Mouse (Mus musculus) heart, adult 8-10 months (tissue): ENCODE measurements around the gene Ephb4. TPM values are rescaled to one million over a fixed set of nuclear protein-coding genes. Genes with fewer than 3 reads are reported as not detected.
A peak's percentile ranks its signal among the peaks of the same experiment; 100 is the strongest.

ENCODE experiments used
- DNase-seq: peaks from one replicate; pipeline ENCODE4 v3.0.0; 2022; ENCODE audit warnings: low spot score
- total RNA-seq, 4 experiments: library from RNA; stranded (reverse); gene quantifications; 2 replicates each; pipeline ENCODE4 v1.2.4; 2022

The Ephb4 gene
- total RNA-seq, 4 experiments from 2014 or later, result 43.7 to 47.3 (median 46.3) TPM

DNA sequence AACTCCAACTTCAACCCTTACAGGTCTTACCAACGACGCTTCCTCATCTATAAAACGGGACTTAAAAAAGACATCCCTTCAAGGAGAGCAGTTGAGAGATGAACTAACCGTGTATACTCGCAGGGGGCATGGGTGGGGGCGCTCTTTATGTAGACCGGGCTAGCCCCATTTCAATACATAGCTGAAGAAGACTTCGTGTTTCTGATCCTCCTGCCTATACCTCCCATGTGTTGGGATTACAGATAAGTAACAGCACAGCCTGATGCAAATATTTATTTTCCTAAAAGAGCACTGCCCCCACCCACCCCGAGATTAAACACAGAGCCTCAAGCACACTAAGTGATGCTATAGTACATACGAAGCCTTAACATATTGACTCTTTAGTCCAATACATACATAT lies 15.6 kb upstream of the Ephb4 start:
- DNase-seq, result no peak

GRCm38 (mm10) chr5:137335066-137335465 lies 14.8 kb upstream of the Ephb4 start:
- no peak for DNase-seq

GRCm38 (mm10) chr5:137337190-137337589 lies 12.7 kb upstream of the Ephb4 start:
- no peak for DNase-seq

DNA sequence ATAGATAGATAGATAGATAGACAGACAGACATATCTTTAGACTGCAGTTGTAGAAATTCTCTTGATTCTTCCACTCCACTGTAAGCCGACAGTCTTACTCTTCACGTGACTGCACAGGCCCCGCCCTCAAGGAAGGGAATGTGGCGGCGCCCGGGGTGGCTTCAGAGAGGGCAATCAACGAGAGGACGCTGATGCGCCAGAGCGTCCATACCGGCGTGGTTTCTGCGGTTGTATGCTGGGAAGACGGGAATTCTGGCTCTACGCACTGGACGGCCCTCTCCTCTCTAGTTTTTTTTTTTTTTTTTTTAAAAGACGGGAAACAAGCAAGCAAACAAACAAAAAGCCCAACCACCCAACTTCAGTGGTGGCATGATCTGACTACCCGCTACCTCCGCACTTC lies 11.7 kb upstream of the Ephb4 start:
- DNase-seq, result peak; percentile 90

DNA sequence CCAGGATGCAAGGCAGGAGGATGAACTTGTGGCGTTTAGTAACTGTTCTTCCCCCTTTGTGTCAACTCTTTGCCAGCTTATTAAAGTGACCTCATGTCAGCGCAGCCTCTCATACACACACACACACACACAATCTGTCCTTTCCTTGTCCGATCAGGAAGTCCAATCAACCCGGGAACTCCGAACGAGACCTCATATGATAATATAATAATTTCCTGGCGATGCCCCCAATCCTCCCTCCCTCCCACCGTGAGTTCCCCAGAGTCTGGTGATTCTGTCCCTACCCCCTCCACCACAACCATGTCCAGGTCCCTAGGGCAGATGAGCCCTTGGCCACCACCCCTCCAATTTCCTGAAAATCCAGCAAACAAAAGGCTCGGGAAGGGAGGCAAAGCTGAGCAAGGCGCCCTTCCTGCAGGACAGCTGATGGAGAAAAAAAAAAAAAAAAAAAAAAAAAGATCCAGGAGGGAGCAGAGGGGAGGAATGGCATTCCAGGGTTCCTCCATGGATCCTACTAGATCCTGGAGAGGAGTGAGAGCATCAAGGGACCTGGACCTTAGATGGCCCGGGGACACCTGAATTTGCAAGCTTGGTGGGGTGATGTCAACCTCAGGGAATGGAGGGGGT lies 11.1 kb upstream of the Ephb4 start:
- peak; percentile 83 for DNase-seq

DNA sequence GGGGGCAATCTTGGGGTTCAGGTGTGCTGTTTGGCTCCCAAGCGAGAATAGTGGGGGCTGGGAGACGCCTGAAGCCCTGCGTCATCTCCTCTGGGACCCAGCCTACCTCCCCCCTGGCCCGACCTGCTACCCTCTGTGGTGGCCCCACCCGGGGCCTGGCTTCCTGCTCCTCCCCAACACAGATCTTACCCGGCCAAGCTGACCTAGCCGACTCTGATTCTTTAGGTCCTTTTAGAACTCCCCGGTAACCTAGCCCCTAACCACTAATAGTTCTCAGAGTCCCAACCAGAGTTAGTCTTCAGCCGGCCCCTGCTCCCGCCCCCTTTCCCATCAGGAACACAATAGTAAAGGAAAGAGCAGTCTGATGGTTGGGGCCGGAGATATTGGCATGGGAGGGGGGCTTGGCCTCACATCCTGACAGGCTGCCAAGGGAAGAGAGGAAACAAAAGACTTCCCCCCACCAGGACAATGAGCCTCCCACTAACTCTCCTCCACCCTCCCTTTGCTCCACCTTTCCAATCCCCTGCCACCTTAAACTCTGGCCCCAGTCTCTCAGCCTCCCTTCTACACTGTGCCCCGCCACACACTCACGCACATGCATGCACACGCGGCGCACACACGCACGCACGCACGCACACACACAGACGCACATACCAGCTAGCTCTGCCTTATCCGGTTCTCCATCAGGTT lies 10.5 kb upstream of the Ephb4 start:
- peak; percentile 78 for DNase-seq

GRCm38 (mm10) chr5:137340222-137340621 lies 9.7 kb upstream of the Ephb4 start:
- no peak for DNase-seq

DNA sequence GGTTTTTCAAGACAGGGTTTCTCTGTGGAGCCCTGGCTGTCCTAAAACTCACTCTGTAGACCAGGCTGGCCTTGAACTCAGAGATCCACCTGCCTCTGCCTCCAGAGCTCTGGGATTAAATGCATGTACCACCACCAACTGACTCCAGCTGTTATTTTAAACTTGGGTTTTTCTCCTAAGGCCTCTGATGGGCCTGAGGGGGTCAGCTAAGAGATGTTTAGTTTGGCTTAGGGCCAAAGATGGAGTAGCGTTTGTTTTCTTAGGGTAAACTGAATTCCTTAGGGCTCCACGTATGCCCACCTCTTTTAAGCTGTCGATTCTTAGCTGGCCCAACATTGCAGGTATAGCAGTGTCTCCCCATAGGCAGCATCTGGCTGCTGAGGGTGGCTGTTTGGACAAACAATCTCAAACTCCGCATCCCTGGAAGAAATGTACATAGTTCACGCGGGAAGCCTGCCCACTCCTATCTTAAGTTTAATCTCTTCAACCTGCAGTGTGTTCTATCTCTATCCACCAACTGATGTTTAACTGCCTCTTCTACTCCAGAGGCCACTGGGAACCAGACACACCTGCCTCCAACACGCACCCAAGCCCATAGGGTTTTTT lies 7.4 kb upstream of the Ephb4 start:
- no peak for DNase-seq

DNA sequence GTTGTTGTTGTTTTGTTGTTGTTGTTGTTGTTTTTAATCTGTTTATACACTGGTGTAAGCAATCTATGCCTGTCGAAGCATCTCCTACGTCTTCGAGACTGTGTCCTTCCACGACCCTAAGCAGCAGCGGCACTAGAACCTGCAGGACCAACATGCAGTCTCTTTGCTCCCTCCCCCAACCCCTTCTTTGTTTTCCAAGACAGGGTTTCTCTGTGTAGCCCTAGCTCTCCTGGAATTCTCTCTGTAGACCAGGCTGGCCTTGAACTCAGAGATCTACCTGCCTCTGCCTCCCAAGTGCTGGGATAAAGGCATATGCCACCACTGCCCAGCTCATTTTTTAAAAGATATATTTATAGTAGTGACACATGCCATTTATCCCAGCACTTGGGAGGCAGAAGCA lies 6.5 kb upstream of the Ephb4 start:
- no peak for DNase-seq

GRCm38 (mm10) chr5:137343869-137344268 lies 6.0 kb upstream of the Ephb4 start:
- DNase-seq, result no peak

DNA sequence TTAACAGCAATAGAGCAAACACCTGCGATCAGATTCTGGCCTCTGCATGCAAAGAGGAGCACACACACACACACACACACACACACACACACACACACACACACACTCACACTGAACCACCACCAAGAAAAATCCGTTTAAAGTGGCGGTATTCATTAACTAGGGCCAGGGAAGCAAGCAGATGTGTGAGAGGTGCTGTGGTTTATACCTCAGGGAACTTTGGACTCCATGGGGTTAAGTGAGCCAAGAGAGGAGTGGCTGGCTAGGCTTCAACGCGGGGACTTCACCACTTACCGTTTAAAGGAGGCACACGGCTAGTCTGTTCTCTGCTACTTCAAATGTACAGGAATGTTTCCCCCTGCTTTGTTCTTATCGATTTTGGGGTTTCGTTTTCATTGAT lies 4.1 kb upstream of the Ephb4 start:
- no peak for DNase-seq

DNA sequence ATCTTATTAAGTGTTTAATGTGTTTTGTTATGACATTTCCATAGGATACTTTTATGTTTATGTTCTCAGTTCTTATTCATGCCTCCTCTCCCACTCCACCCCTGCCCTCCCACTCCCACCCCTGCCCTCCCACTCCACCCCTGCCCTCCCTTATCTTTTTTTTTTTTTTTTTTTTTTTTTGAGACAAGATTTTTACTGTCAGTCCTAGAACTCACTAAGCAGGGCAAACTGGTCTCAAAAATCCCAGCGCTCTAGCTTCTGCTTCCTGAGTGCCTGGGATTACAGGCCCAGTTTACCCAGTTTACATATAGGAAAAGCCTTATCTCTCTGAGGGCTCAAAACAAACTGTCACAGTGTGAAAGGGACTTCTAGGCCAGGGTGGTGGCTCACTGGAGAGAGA lies 3.5 kb upstream of the Ephb4 start:
- DNase-seq, result no peak

GRCm38 (mm10) chr5:137346983-137347382 lies 2.9 kb upstream of the Ephb4 start:
- DNase-seq, result no peak

GRCm38 (mm10) chr5:137347856-137348255 lies 2.1 kb upstream of the Ephb4 start:
- DNase-seq, result no peak

DNA sequence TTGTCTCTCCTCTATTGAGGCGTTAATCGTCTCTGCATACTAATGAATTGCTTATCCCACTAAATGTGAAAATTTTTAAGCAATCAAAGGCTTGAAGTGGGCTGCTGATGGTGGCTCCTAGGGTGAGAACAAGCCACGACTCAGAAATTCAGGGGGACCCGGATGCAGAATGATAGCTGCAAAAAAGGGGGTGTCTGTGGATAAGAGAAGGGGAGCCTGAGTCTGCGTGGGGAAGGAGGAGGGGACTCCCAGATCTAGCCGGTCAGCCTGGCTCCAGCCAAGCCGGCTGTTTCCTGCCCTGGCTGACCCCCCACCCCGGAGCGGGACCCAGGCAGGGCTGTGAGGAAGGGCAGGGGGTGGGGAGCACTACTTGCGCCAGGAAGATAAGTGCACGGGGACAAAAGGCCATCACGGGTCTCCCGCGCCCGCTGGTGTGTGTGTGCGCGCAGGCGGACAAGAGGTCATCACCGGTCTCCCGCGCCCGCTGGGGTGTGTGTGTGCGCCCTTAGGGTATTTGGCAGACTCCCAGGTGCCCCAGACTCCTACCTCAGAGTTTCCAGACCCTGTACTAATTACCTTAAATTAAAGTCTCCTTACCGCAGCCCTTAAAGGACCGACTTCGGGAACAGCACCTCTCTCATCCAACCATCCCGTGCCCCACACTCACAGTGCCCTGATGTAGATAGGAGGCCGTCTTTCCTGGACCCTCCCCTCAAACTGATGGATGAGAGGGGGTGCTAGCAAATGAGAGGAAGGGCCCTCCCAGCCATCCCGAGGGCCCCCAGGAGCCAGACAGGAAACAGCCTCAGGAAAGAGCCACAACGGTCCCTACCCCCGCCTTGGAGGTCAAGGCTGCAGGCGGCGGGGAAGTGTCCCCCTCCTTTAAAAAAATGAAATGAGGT lies 1.2 kb upstream of the Ephb4 start:
- DNase-seq, result peak; percentile 85

GRCm38 (mm10) chr5:137350205-137351057 lies 522 bp downstream of the Ephb4 start:
- no peak for DNase-seq

DNA sequence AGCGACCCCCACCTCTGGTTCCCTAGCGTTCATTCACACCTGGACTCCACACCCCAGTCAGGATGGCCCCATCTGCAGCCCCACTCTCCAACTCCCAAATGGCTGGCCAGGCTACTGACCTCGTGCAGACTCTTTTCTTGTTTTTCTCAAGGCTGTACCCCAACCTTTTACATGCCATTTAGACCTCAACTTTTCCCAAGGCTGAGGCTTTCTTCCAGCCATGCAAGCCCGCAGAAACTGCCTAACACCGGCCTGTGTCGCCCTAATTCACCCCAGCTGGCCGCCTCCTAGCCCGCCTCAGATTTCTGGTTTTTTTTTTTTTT lies 1.1 kb downstream of the Ephb4 start:
- DNase-seq, result no peak

DNA sequence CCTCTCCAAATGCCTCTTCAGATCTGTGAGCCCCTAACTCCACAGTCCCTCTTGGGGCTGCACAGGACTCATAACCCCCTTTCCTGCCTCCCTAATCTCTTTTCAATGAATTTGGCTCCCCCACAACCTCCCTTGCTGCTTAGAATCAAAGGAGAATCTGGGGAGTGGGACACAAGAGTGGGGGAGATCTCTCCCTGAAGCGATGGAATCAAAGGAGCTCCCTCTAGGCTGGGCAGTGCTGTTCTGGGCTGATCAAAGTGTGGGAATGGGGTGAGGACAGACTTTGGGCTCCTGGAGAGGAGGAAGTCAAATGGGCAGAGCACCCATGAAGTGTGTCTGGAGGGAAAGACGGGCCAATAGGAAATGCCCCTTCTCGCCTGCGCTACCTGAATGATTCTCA lies 1.5 kb downstream of the Ephb4 start:
- no peak for DNase-seq

DNA sequence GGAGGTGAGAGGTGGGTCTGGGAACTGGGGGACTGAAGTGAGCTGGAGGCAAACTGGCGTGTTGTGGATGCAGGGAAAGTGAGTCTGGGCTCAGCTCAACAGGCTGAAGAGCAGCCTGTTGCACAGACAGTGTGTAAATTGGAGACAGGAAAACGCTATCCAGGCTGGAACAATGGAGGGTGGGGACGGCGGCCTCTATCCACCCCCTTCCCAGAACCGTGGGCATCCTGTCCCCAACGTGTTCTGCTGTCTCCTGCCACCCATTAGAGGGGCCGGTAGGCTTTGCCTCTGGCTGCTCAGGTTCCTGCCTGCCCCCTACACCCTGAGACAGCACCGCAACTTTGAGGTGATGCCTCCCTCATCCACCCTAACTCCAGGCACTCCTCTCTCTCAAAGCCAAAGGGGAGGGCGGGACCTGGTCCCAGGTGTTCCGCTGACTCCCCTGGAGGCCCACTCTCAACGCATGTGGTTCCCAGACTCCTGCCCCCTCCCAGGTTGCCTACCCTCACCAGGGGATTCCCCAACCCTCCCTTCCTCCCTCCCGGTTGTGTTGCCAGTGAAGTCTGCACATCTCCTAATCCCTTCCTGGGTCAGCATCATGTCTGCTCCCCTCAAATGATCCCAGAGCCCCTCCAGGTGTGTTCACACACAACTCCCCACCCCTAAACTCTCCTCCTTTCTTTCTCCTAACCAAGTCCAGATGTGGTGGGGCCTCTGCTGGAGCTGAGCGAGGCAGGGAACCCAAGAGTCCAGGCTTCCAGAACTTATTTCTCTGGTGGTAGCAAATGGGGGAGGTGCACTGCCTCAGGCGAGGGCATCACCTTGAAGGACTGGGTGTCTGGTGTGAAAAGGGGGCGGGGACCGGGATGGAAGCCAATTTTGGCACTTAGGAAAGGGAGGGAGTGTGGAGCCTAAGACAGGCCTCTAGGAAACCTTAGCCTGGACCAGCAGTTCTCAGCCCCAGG lies 2.4 kb downstream of the Ephb4 start:
- DNase-seq, result peak; percentile 75

GRCm38 (mm10) chr5:137354091-137354490 lies 4.2 kb downstream of the Ephb4 start:
- DNase-seq, result no peak
